Mouse (Mus musculus) heart, embryonic 14.5 days (tissue): ENCODE results near the gene Lyrm1. TPM values are rescaled to one million over a fixed set of nuclear protein-coding genes. Genes with fewer than 3 reads are reported as not detected.

Experiments
- ATAC-seq: fragments of 200-750 bp; cut with Nextera tagmentation; 2 replicates; pipeline ENCODE4 v1.8.0; 2017; ENCODE audit warnings: low read depth, moderate TSS enrichment; ENCODE audit not compliant: insufficient number of reproducible peaks, insufficient read depth, low FRiP score
- H3K27ac ChIP-seq, 2 experiments: fragments of 200-500 bp in 1 of 2; fragments of 300-500 bp in 1 of 2; sonication (generic) in 1 of 2; replicated peaks in 1 of 2; 2 replicates each; pipeline ENCODE4 v1.5.1; 2012 to 2014; ENCODE audit warnings: low read depth in 2 of 2, low read length in 2 of 2, control low read depth in 1 of 2, mild to moderate bottlenecking in 1 of 2, mixed read lengths in 1 of 2; ENCODE audit not compliant: control insufficient read depth in 1 of 2, insufficient read depth in 1 of 2
- H3K27me3 ChIP-seq: fragments of 300-500 bp; sonication (generic); 2 replicates; pipeline ENCODE4 v1.6.1; 2014; ENCODE audit warnings: mild to moderate bottlenecking, low read length, control low read depth; ENCODE audit not compliant: control insufficient read depth, insufficient read depth
- H3K36me3 ChIP-seq: fragments of 300-500 bp; sonication (generic); 2 replicates; pipeline ENCODE4 v1.6.1; 2014; ENCODE audit warnings: mild to moderate bottlenecking, control low read depth, low read length, mixed read lengths; ENCODE audit not compliant: control insufficient read depth, insufficient read depth
- H3K4me1 ChIP-seq, 2 experiments: fragments of 200-500 bp in 1 of 2; fragments of 300-500 bp in 1 of 2; sonication (generic) in 1 of 2; 2 replicates each; pipeline ENCODE4 v1.6.1; 2012 to 2014; ENCODE audit warnings: low read length in 2 of 2, control low read depth in 1 of 2, mixed read lengths in 1 of 2; ENCODE audit not compliant: control insufficient read depth in 2 of 2, insufficient read depth in 2 of 2
- H3K4me2 ChIP-seq: fragments of 300-500 bp; sonication (generic); 2 replicates; pipeline ENCODE4 v1.6.1; 2014; ENCODE audit warnings: mild to moderate bottlenecking, low read length
- H3K4me3 ChIP-seq, 2 experiments: fragments of 200-500 bp in 1 of 2; fragments of 300-500 bp in 1 of 2; sonication (generic) in 1 of 2; 2 replicates each; pipeline ENCODE4 v1.5.1; 2012 to 2014; ENCODE audit warnings: low read length in 2 of 2, mild to moderate bottlenecking in 2 of 2, control low read depth in 1 of 2, low read depth in 1 of 2, moderate library complexity in 1 of 2; ENCODE audit not compliant: control insufficient read depth in 1 of 2, insufficient read depth in 1 of 2
- H3K9ac ChIP-seq: fragments of 300-500 bp; sonication (generic); 2 replicates; pipeline ENCODE4 v1.6.1; 2014; ENCODE audit warnings: mild to moderate bottlenecking, low read length
- H3K9me3 ChIP-seq: fragments of 300-500 bp; sonication (generic); 2 replicates; pipeline ENCODE4 v1.6.1; 2016; ENCODE audit warnings: low read length, control low read depth; ENCODE audit not compliant: control insufficient read depth
- WGBS: fragments of 180-500 bp; shearing (Covaris S2); extraction: QIAGEN DNeasy Blood & Tissue Kit; methylation state at CpG from one replicate; pipeline ENCODE4 v1.1.7; 2014; 5-methylcytosine and 5-hydroxymethylcytosine counted together
- polyA plus RNA-seq: library from polyadenylated mRNA; unstranded; fragments of >200 nt; fragmentation: Nextera tagmentation; extraction: Ambion mirVana; gene quantifications from 2 replicates; pipeline ENCODE4 v1.2.1, GENCODE M21; 2014

The Lyrm1 gene
- polyA plus RNA-seq, 1 experiment from 2014 or later, result 9.2 TPM

DNA sequence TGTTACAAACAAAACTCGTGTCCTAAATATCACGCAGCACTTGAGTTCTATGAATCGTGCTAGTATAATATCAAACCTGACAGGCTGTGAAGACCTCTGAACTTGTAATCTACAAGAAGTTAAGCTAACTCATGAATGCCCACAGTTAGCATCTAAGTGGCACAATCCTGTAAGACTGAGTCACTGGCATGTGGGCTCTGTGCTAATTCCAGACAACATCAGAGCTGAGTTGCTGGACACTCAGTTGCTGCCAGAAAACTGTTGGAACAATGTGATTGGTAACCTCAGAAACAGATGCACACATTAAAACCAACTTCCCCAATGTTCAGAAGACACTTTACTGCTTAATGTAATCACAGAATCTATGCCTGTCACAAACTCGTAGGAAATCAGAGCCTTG is 7.8 kb upstream of the Lyrm1 start:
- Histone ChIP-seq H3K4me3 (no peak overlapping the region), H3K9ac (no peak overlapping the region), H3K36me3 (no peaks in the 10 kb centered on the region; the same call in 1 of the 2 replicates), H3K4me1 (peaks cover 0 to 6% of the 10 kb centered on the region in 2 experiments; a peak in 1 of 4 replicates), H3K4me2 (no peak overlapping the region), H3K27ac (no peak overlapping the region), H3K27me3 (no peaks in the 10 kb centered on the region), H3K9me3 (no peaks in the 10 kb centered on the region)
- ATAC-seq, result no peak
- 63% methylated on average over 4 of the region's 4 CpGs for WGBS

GRCm38 (mm10) chr7:119892198-119892597 is 3.5 kb upstream of the Lyrm1 start:
- no peak for ATAC-seq
- Histone ChIP-seq H3K4me3 (no peak overlapping the region), H3K4me2 (no peak overlapping the region), H3K27ac (no peak overlapping the region), H3K4me1 (peaks cover 2 to 26% of the 10 kb centered on the region in 2 experiments; a peak in 3 of 4 replicates), H3K27me3 (no peaks in the 10 kb centered on the region), H3K9me3 (no peaks in the 10 kb centered on the region), H3K36me3 (no peaks in the 10 kb centered on the region), H3K9ac (no peak overlapping the region)
- WGBS, result 100% methylated on average over 1 of the region's 1 CpGs

- Histone ChIP-seq H3K27ac (no peak overlapping the region), H3K4me3 (no peak overlapping the region), H3K27me3 (no peaks in the 10 kb centered on the region), H3K9me3 (no peaks in the 10 kb centered on the region), H3K36me3 (no peaks in the 10 kb centered on the region), H3K4me1 (peaks cover 2 to 26% of the 10 kb centered on the region in 2 experiments; a peak in 3 of 4 replicates), H3K9ac (no peak overlapping the region), H3K4me2 (no peak overlapping the region)
- ATAC-seq, result no peak
- WGBS, result 78% methylated on average over 4 of the region's 4 CpGs
Observed at GRCm38 (mm10) chr7:119892742-119893141, 2.9 kb upstream of the Lyrm1 start.

GRCm38 (mm10) chr7:119894818-119895544 is 680 bp upstream of the Lyrm1 start:
- Histone ChIP-seq H3K36me3 (no peaks in the 10 kb centered on the region), H3K4me3 (peak overlapping the region; percentile 75 to 92), H3K4me2 (peak overlapping the region; percentile 90), H3K9ac (peak overlapping the region; percentile 90), H3K27ac (peak overlapping the region; percentile 65 to 96), H3K4me1 (peaks cover 2 to 26% of the 10 kb centered on the region in 2 experiments; a peak in 3 of 4 replicates), H3K9me3 (no peaks in the 10 kb centered on the region), H3K27me3 (no peaks in the 10 kb centered on the region)
- ATAC-seq, result peak; percentile 15; the same call in 1 of the 2 replicates
- WGBS, result 2% methylated on average over 15 of the region's 15 CpGs

DNA sequence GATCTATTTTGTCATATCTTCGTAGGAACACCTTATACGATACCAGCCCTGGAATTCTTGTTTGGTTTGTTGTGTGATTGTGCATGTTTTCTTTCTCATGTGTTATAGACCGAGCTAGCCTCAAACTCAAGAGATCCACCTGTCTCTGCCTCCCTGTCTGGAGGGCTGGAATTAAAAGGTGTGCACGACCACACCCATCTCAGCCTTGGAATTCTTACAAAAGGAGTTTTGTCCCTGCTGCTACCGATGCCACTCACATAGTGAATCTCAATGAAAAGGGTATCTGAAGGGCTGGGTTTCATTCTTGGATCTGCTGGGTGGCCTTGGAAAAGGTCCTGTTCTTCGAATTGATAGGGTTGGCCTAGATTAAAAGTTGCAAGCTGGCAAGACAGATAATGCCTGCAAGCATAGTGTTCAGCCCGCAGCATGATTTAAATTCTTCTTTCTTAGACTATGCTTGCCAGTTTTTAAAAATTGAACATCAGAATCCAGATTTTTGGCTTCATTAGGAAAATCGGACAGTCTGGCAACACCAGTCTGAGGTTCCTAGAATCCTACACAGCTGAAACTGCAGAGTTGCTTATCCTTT is 2.0 kb downstream of the Lyrm1 start:
- Histone ChIP-seq H3K9me3 (no peaks in the 10 kb centered on the region), H3K4me2 (no peak overlapping the region), H3K27me3 (no peaks in the 10 kb centered on the region), H3K9ac (no peak overlapping the region), H3K27ac (no peak overlapping the region), H3K4me1 (peaks cover 2 to 26% of the 10 kb centered on the region in 2 experiments; a peak in 3 of 4 replicates), H3K4me3 (no peak overlapping the region), H3K36me3 (no peaks in the 10 kb centered on the region)
- no peak for ATAC-seq
- 87% methylated on average over 8 of the region's 8 CpGs for WGBS

DNA sequence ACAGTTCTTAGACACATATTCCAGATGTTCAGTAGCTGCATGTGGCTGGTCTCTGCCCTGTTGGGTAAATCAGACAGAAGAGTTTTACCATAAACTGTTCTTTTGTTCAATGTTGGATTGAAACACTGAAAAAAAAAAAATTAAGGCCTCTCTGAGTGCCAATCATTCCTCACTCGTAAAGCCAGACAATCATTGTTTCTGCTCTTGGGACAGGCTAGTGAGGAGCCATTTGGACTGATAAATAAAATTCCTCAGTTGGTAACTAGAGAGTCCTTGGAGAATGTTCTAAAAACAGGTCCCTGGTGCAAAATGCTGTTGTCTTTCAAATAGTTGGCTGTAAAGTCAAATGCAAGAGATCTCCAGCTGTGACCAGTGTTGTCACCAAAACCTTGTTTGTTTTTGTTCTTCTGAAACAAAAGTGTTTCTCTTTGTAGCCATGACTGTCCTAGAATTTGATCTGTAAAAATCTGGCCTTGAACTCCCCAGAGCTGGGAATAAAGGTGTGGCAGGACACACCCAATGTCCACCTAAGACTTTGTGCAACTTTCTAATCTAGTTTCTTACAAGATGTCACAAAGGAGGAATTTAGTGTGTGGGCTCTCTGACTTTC is 2.7 kb downstream of the Lyrm1 start:
- Histone ChIP-seq H3K4me1 (peaks cover 2 to 21% of the 10 kb centered on the region in 2 experiments; a peak in 3 of 4 replicates), H3K4me3 (no peak overlapping the region), H3K9ac (no peak overlapping the region), H3K27me3 (no peaks in the 10 kb centered on the region), H3K4me2 (no peak overlapping the region), H3K27ac (no peak overlapping the region), H3K36me3 (no peaks in the 10 kb centered on the region), H3K9me3 (no peaks in the 10 kb centered on the region)
- no peak for ATAC-seq
- 29% methylated on average over 1 of the region's 1 CpGs for WGBS

DNA sequence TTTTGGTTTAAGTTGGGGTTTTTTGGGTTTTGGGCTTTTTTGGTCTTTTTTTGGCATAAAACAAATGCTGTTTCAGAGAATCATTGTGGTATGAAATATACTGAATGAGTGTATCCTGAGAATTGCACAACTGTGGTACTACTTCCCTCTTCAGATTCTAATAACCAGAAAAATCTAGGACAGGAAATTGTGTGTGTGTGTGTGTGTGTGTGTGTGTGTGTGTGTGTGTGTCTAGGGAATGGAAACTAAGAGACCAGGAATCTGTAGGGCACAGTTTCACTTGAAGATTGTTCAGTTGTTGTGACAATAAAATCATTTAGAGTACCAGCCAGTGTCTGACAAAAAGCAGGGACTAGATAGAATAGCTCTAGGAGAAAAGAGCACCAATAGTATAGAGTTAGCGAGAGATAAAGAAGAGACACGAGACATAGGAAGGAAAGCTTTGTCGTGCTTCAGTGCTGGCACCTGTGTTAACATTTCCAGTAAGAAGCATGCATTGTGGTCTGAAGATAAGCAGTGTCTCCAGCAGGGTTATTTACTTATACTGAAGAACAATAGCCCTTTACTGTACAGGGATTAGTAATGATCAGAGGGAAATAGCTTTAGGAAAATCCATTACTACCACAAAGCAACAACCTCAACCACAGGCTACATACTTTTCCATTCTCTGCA is 3.9 kb downstream of the Lyrm1 start:
- H3K4me3 ChIP-seq, result no peak overlapping the region
- ATAC-seq, result no peak
- no peaks in the 10 kb centered on the region for H3K36me3 ChIP-seq
- H3K27me3 ChIP-seq, result no peaks in the 10 kb centered on the region
- no peaks in the 10 kb centered on the region for H3K9me3 ChIP-seq
- no peak overlapping the region for H3K4me2 ChIP-seq
- no peak overlapping the region for H3K9ac ChIP-seq
- 51% methylated on average over 3 of the region's 3 CpGs for WGBS
- no peak overlapping the region for H3K27ac ChIP-seq
- H3K4me1 ChIP-seq, result peaks cover 2 to 10% of the 10 kb centered on the region in 2 experiments; a peak in 3 of 4 replicates
